Mouse (Mus musculus): Measurements from ENCODE around the gene Asb4.
"Not testable (repeated sequence)": the region's sequence is repeated elsewhere in the genome, so short reads cannot be mapped to it uniquely, and the experiment has no call there.

DNA sequence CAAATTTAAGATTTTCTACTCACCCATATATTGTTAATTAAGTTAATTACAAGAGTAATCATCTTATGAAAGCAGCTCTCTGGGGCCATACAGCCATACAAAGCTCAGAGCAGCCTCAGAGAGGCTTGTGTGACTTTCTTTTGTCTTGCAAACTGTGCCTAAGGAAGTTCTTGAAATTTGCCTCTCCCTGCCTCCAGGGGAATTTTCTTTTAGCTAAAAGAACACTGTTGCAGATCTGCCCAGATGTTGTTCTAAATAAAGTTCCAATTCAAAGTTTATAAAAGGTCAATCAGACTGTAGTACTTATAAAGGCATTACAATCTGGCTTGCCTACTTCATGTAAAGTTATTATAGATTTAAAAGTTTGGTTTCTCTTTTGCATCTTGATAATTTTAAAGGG lies 47.2 kb upstream of the Asb4 start:
- not testable (repeated sequence) for TF ChIP-seq CTCF (IDR thresholded peaks at IDR 0.05; ENCODE audit: control insufficient read depth, insufficient read depth, insufficient read length); MYOD1 (IDR thresholded peaks at IDR 0.05; ENCODE audit: control insufficient read depth, insufficient read length, low read depth); MAX (IDR thresholded peaks at IDR 0.05); CEBPB (IDR thresholded peaks at IDR 0.05; ENCODE audit: low read depth); USF1 (IDR thresholded peaks at IDR 0.05; ENCODE audit: low read depth)
